Mouse (Mus musculus) heart, postnatal 36 days (tissue): Measurements from ENCODE around the gene Hes2. TPM values are rescaled to one million over a fixed set of nuclear protein-coding genes. Genes with fewer than 3 reads are reported as not detected.

Experiments
- DNase-seq, 2 experiments: peaks; one replicate each; pipeline ENCODE4 v3.0.0; 2021 to 2022
- intact Hi-C: fragments of 180-260 bp; cut with DNase I; formaldehyde crosslinking; loops from one replicate; pipeline ENCODE4 v1.15.1; 2025
- total RNA-seq, 2 experiments: library from RNA; stranded (reverse); gene quantifications; 2 replicates each; pipeline ENCODE4 v1.2.3; 2021

Hes2 gene
- total RNA-seq, 2 experiments from 2014 or later, result not detected

GRCm38 (mm10) chr4:152209623-152210022 is 51.0 kb downstream of the Hes2 start:
- DNase-seq, result no peak
- intact Hi-C loops, result no loop called here

Other genes starting within 250 kb of the Hes2 start
- gene Dnajc11, start 225.2 kb upstream of the Hes2 start, total RNA-seq, result 10 to 100 TPM; 72.7 to 88.8 TPM
- gene Thap3, start 169.9 kb upstream of the Hes2 start, total RNA-seq, result 10 to 100 TPM; 12.8 to 12.9 TPM
- 1 to 10 TPM; 6.4 to 7.0 TPM for gene Phf13, start 162.6 kb upstream of the Hes2 start, total RNA-seq
- 10 to 100 TPM; 86.2 to 91.5 TPM for gene Klhl21, start 150.1 kb upstream of the Hes2 start, total RNA-seq
- 1 to 10 TPM; 3.5 to 4.4 TPM for gene Zbtb48, start 131.2 kb upstream of the Hes2 start, total RNA-seq
- gene Tas1r1, start 120.3 kb upstream of the Hes2 start, total RNA-seq, result not detected
- 10 to 100 TPM; 10.1 to 10.5 TPM for gene Nol9, start 119.5 kb upstream of the Hes2 start, total RNA-seq
- gene Plekhg5, start 86.4 kb upstream of the Hes2 start, total RNA-seq, result 10 to 100 TPM; 14.9 to 21.9 TPM
- gene Tnfrsf25, start 42.9 kb upstream of the Hes2 start, total RNA-seq, result 1 to 10 TPM in 1 of 2 experiments, under 1 TPM in 1; 0.81 to 3.2 TPM
- 1 to 10 TPM; 1.8 to 2.7 TPM for gene Espn, start 6.5 kb upstream of the Hes2 start, total RNA-seq
- gene Acot7, start 19.3 kb downstream of the Hes2 start, total RNA-seq, result 10 to 100 TPM; 58.7 to 59.1 TPM
- gene Gpr153, start 115.4 kb downstream of the Hes2 start, total RNA-seq, result 10 to 100 TPM; 10.7 to 14.0 TPM
- not detected for gene Hes3, start 132.8 kb downstream of the Hes2 start, total RNA-seq
- 10 to 100 TPM; 25.4 to 25.8 TPM for gene Icmt, start 138.4 kb downstream of the Hes2 start, total RNA-seq
- gene Rnf207, start 160.1 kb downstream of the Hes2 start, total RNA-seq, result 10 to 100 TPM; 50.2 to 68.0 TPM
- gene Rpl22, start 166.9 kb downstream of the Hes2 start, total RNA-seq, result 100 to 1,000 TPM; 276 to 293 TPM
- under 1 TPM; 0.16 to 0.58 TPM for gene Chd5, start 179.8 kb downstream of the Hes2 start, total RNA-seq